Mouse (Mus musculus) regulatory T cell (primary cell): ENCODE results near the gene Gfer.

Source experiments
- in situ Hi-C: fragments of 300-600 bp; cut with MboI, MseI; formaldehyde crosslinking; loops from one replicate; pipeline ENCODE4 v1.15.1; 2025; ENCODE audit warnings: high pct_unique_total_duplicates

Gene Gfer

GRCm38 (mm10) chr17:24647493-24647892, 48.5 kb downstream of the Gfer start:
- in situ Hi-C loops: no loop called here

DNA sequence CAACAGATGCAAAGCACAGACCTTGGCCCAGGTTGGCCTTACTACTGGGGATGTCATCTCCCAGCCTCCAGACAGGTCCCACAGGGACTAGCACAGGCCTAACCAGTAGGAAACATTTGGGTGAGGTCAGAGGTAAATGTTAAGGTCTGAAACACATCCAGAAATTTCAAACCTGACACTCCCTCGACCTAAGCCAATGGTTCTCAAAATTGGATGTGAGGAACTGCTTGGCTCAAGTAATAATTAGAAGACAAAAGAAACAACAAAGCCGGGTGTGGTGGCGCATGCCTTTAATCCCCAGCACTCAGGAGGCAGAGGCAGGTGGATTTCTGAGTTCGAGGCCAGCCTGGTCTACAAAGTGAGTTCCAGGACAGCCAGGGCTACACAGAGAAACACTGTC, 49.6 kb downstream of the Gfer start:
- in situ Hi-C loops: no loop called here

DNA sequence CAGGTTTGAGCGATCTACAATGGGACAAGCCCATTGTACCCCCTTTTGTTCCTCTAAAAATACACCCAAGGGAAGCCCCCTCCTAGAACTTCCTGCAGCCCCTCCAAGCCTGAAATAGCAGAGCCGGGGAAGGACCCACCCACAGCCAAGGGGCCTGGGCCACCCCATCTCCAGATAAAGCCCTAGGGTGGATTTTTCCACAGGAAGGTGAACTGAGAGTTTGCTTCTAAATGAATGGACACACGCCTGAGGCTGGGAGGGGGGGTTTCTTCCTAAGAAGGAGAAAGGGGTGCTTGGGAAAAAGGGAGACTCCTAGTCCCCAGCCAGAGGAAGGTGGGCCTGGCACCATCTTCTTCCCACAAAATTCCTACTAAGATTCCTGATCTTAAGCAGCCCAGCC, 50.0 kb downstream of the Gfer start:
- in situ Hi-C loops: no loop called here

GRCm38 (mm10) chr17:24644875-24645721, 50.9 kb downstream of the Gfer start:
- in situ Hi-C loops: no loop called here

GRCm38 (mm10) chr17:24644030-24644715, 51.8 kb downstream of the Gfer start:
- in situ Hi-C loops: no loop called here
